In the genomic region with DNA sequence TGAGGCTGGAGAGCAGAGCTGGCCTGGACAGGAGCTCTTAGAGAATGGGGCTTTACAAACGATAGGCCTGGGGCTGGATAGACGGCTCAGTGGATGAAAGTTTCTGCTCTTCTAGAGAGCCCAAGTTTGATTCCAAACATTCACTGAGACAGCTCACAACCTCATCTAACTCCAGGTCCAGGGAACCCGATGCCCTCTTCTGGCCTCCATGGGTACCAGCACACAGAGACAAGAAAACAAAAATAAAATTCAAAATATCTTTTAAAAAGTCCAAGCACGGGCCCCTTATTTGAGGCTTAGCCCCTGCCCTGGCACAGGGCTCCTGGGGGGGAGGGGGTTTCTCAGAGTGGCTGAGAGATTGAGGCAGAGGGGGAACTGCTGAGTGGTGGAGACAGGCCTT, we compare ENCODE assay signal across 37 mouse cellular contexts. TPM values are rescaled to one million over a fixed set of nuclear protein-coding genes. Genes with fewer than 3 reads are reported as not detected.
A peak's percentile ranks its signal among the peaks of the same experiment; 100 is the strongest.
DNase-seq lines count a peak whose midpoint lies in the region; ATAC-seq and TF ChIP-seq lines count a peak whose summit lies in the region.
"Had no signal": no experiment of that assay in that cellular context is flagged by ENCODE, and none has a peak within 500 bp of the region (broad histone marks: within the 10 kb centered on the region; RNA-seq: fewer than 3 reads in every experiment).

No protein-coding gene starts in this region.

- TF ChIP-seq POLR2A in MEL (IDR thresholded peaks at IDR 0.05; ENCODE audit: control insufficient read depth in 1 of 2, insufficient read depth in 1 of 2, low read depth in 1 of 2, low read length in 2 of 2, poor library complexity in 1 of 2), result no peak
- no peak for TF ChIP-seq POLR2A in small intestine, adult 2 months (IDR thresholded peaks at IDR 0.05; ENCODE audit: low read depth, low read length)

- no peaks in the 10 kb centered on the region for H3K9me3 ChIP-seq in hindbrain, postnatal 0 days (ENCODE audit: low read length)
- no peaks in the 10 kb centered on the region for H3K9me3 ChIP-seq in hindbrain, embryonic 16.5 days (ENCODE audit: control insufficient read depth, low read length)
- no peaks in the 10 kb centered on the region for H3K9me3 ChIP-seq in lung, embryonic 14.5 days (ENCODE audit: low read depth, low read length)
- H3K9me3 ChIP-seq in MEL (replicated peaks; ENCODE audit: insufficient read depth, low read length), result no peaks in the 10 kb centered on the region
- H3K9me3 ChIP-seq: limb, embryonic 12.5 days; liver, embryonic 15.5 days; midbrain, embryonic 13.5 days; neural tube, embryonic 15.5 days had no signal

- H3K9ac ChIP-seq in hindbrain, postnatal 0 days (replicated peaks; ENCODE audit: low read length), result no peak overlapping the region
- no peak overlapping the region for H3K9ac ChIP-seq in hindbrain, embryonic 16.5 days (ENCODE audit: low read depth, low read length)
- H3K9ac ChIP-seq in lung, embryonic 14.5 days, result no peak overlapping the region
- H3K9ac ChIP-seq in MEL (ENCODE audit: control insufficient read depth, low read depth, low read length, poor library complexity, severe bottlenecking), result no peak overlapping the region
- H3K9ac ChIP-seq: limb, embryonic 12.5 days; liver, embryonic 15.5 days; midbrain, embryonic 13.5 days; neural tube, embryonic 15.5 days had no signal

- TF ChIP-seq CTCF in hindbrain, postnatal 0 days (IDR thresholded peaks at IDR 0.05; ENCODE audit: low read depth), result peak; percentile 37
- TF ChIP-seq CTCF in lung, embryonic 14.5 days (IDR thresholded peaks at IDR 0.05; ENCODE audit: low read depth), result peak; percentile 26
- TF ChIP-seq CTCF in MEL (IDR thresholded peaks at IDR 0.05 in 2 of 3, conservative IDR thresholded peaks at IDR 0.05 in 1 of 3; ENCODE audit: control insufficient read depth in 1 of 3, insufficient read depth in 1 of 3, low read depth in 2 of 3, low read length in 3 of 3, poor library complexity in 1 of 3, severe bottlenecking in 1 of 3), result peak; percentile 13 to 49 (median 44); a peak in 4 of 6 replicates
- peak; percentile 17; the same call in 1 of the 2 replicates for TF ChIP-seq CTCF in small intestine, adult 2 months (IDR thresholded peaks at IDR 0.05; ENCODE audit: extremely low read depth, insufficient read length, insufficient replicate concordance, low read depth, low read length)

- 80% methylated on average over 4 of the region's 4 CpGs for WGBS in hindbrain, postnatal 0 days
- WGBS in hindbrain, embryonic 16.5 days, result 94% methylated on average over 4 of the region's 4 CpGs
- WGBS in lung, embryonic 14.5 days, result 77% methylated on average over 4 of the region's 4 CpGs
- 90% methylated on average over 4 of the region's 4 CpGs for WGBS in small intestine, adult 2 months

- peaks cover 6% of the 10 kb centered on the region for H3K4me1 ChIP-seq in hindbrain, postnatal 0 days (ENCODE audit: insufficient read depth, low read length)
- H3K4me1 ChIP-seq in hindbrain, embryonic 16.5 days (ENCODE audit: control insufficient read depth, insufficient read depth, low read depth, low read length), result peaks cover 9% of the 10 kb centered on the region
- peaks cover 10% of the 10 kb centered on the region; the same call in 1 of the 2 replicates for H3K4me1 ChIP-seq in lung, embryonic 14.5 days (ENCODE audit: insufficient read depth)
- H3K4me1 ChIP-seq in MEL (ENCODE audit: control insufficient read depth in 1 of 2, insufficient read depth in 2 of 2, low read length in 2 of 2), result peaks cover 0 to 3% of the 10 kb centered on the region in 2 experiments; a peak in 1 of 4 replicates
- peaks cover 12% of the 10 kb centered on the region for H3K4me1 ChIP-seq in small intestine, adult 2 months (ENCODE audit: control insufficient read depth, insufficient read depth, insufficient read length, low read length)

- peaks cover 58% of the 10 kb centered on the region for H3K36me3 ChIP-seq in hindbrain, postnatal 0 days (ENCODE audit: insufficient read depth, low read length)
- H3K36me3 ChIP-seq in hindbrain, embryonic 16.5 days (ENCODE audit: control insufficient read depth, insufficient read depth, low read length), result peaks cover 54% of the 10 kb centered on the region
- peaks cover 76% of the 10 kb centered on the region for H3K36me3 ChIP-seq in lung, embryonic 14.5 days (ENCODE audit: insufficient read depth)
- peaks cover 0 to 8% of the 10 kb centered on the region in 2 experiments; a peak in 2 of 4 replicates for H3K36me3 ChIP-seq in MEL (ENCODE audit: control insufficient read depth in 1 of 2, insufficient read depth in 2 of 2, low read length in 2 of 2)
- peaks cover 69% of the 10 kb centered on the region for H3K36me3 ChIP-seq in small intestine, adult 2 months (ENCODE audit: control insufficient read depth, insufficient read depth, low read length)

- peak; percentile 12 for TF ChIP-seq RAD21 in MEL (IDR thresholded peaks at IDR 0.05; ENCODE audit: low read depth, low read length)

- H3K27ac ChIP-seq in hindbrain, postnatal 0 days, result no peak overlapping the region
- H3K27ac ChIP-seq in hindbrain, embryonic 16.5 days (ENCODE audit: low read depth, low read length), result no peak overlapping the region
- H3K27ac ChIP-seq in lung, embryonic 14.5 days (ENCODE audit: low read depth), result no peak overlapping the region
- H3K27ac ChIP-seq in MEL (ENCODE audit: control insufficient read depth, low read depth, low read length), result no peak overlapping the region
- no peak overlapping the region for H3K27ac ChIP-seq in small intestine, adult 2 months (ENCODE audit: insufficient read depth, low read depth, low read length)
- H3K27ac ChIP-seq: limb, embryonic 12.5 days; liver, embryonic 15.5 days; macrophage; midbrain, embryonic 13.5 days; neural tube, embryonic 15.5 days had no signal

- no peak overlapping the region for H3K4me2 ChIP-seq in hindbrain, postnatal 0 days (ENCODE audit: low read depth, low read length)
- no peak overlapping the region for H3K4me2 ChIP-seq in hindbrain, embryonic 16.5 days (ENCODE audit: low read length)
- no peak overlapping the region for H3K4me2 ChIP-seq in lung, embryonic 14.5 days
- H3K4me2 ChIP-seq: limb, embryonic 12.5 days; liver, embryonic 15.5 days; midbrain, embryonic 13.5 days; neural tube, embryonic 15.5 days had no signal

- no peak for ATAC-seq in hindbrain, postnatal 0 days
- ATAC-seq in hindbrain, embryonic 16.5 days, result no peak
- ATAC-seq in lung, embryonic 14.5 days (ENCODE audit: insufficient read depth), result no peak
- ATAC-seq: forebrain, embryonic 16.5 days; midbrain, embryonic 13.5 days; Patski had no signal

- TF ChIP-seq EP300 in MEL (IDR thresholded peaks at IDR 0.05; ENCODE audit: low read depth in 1 of 2, low read length in 2 of 2), result no peak

- DNase-seq in hindbrain, postnatal 0 days (ENCODE audit: low spot score), result peak; percentile 10
- DNase-seq in lung, embryonic 14.5 days, result no peak
- DNase-seq in lung, adult 18-20 months, result no peak
- DNase-seq in MEL (ENCODE audit: low read depth, low spot score), result no peak
- no peak for DNase-seq in right cerebral cortex, adult 18-20 months
- DNase-seq: adrenal gland, postnatal 14 days; B cell, adult 2 months; cerebellum, adult 8-10 months; cerebellum, postnatal 25 days; gastrocnemius, postnatal 10 days; heart, postnatal 14 days; kidney, adult 18-20 months; kidney, postnatal 4 days; layer of hippocampus, adult 9-11 months; retina, postnatal 1 day; right cerebral cortex, postnatal 25 days; thymus, adult 2 months; thymus, postnatal 36 days had no signal

- no peaks in the 10 kb centered on the region for H3K79me2 ChIP-seq in MEL (ENCODE audit: control insufficient read depth, insufficient read depth, low read length, poor library complexity)

- no peaks in the 10 kb centered on the region for H3K27me3 ChIP-seq in hindbrain, postnatal 0 days (ENCODE audit: insufficient read depth, low read length)
- H3K27me3 ChIP-seq in hindbrain, embryonic 16.5 days (replicated peaks; ENCODE audit: control insufficient read depth, insufficient read depth, low read length), result no peaks in the 10 kb centered on the region
- H3K27me3 ChIP-seq in lung, embryonic 14.5 days (ENCODE audit: insufficient read depth, low read length), result no peaks in the 10 kb centered on the region
- H3K27me3 ChIP-seq in MEL (ENCODE audit: control insufficient read depth in 1 of 2, insufficient read depth in 2 of 2, low read length in 2 of 2), result no peaks in the 10 kb centered on the region
- no peaks in the 10 kb centered on the region for H3K27me3 ChIP-seq in small intestine, adult 2 months (ENCODE audit: control insufficient read depth, insufficient read depth, low read length)
- H3K27me3 ChIP-seq: liver, embryonic 15.5 days; neural tube, embryonic 15.5 days; Patski had no signal

- H3K4me3 ChIP-seq in hindbrain, postnatal 0 days (ENCODE audit: low read length), result no peak overlapping the region
- no peak overlapping the region for H3K4me3 ChIP-seq in hindbrain, embryonic 16.5 days (ENCODE audit: low read length)
- H3K4me3 ChIP-seq in lung, embryonic 14.5 days (ENCODE audit: low read depth, low read length), result no peak overlapping the region
- no peak overlapping the region for H3K4me3 ChIP-seq in MEL (ENCODE audit: control insufficient read depth in 1 of 2, insufficient read depth in 1 of 2, low read depth in 2 of 2, low read length in 2 of 2)
- H3K4me3 ChIP-seq in small intestine, adult 2 months (ENCODE audit: low read depth, low read length), result no peak overlapping the region
- H3K4me3 ChIP-seq: limb, embryonic 12.5 days; liver, embryonic 15.5 days; midbrain, embryonic 13.5 days; neural tube, embryonic 15.5 days had no signal

RNA-seq across cellular contexts. Expression of gene 4930544D05Rik, which starts 4.9 kb away (rescaled TPM):
- total RNA-seq in hindbrain, postnatal 0 days (2014; rRNA removed), result not detected in 2 replicates
- not detected in 2 replicates for polyA plus RNA-seq in hindbrain, postnatal 0 days (2015; fragmentation: Nextera tagmentation; extraction: Ambion mirVana)
- not detected in 2 replicates for polyA plus RNA-seq in hindbrain, embryonic 16.5 days (2015; fragmentation: Nextera tagmentation; extraction: Ambion mirVana)
- polyA plus RNA-seq in lung, embryonic 14.5 days (2014; fragmentation: Nextera tagmentation; extraction: Ambion mirVana), result not detected in 2 replicates
- not detected in 2 replicates for total RNA-seq in MEL (2012; rRNA removed)
- polyA plus RNA-seq in MEL (2012; ENCODE audit: insufficient read depth in 1 of 2, insufficient read length in 2 of 2, low read depth in 1 of 2, low replicate concordance in 2 of 2, missing spikeins in 1 of 2), result under 1 TPM in 1 of 2 experiments, not detected in 1; 0.10 TPM
- polyA plus RNA-seq in small intestine, adult 2 months (2012; rRNA removed), result not detected in 2 replicates
- total RNA-seq: adrenal gland, postnatal 14 days; gastrocnemius, postnatal 10 days; heart, postnatal 14 days; left cerebral cortex, postnatal 25 days; liver, adult 2 months; megakaryocyte-erythroid progenitor cell, adult 5-6 weeks had no signal
- polyA plus RNA-seq: embryonic facial prominence, embryonic 11.5 days; forebrain, embryonic 16.5 days; heart, embryonic 14.5 days; hindbrain, embryonic 11.5 days; kidney, embryonic 16.5 days; limb, embryonic 12.5 days; liver, adult 2 months; liver, embryonic 15.5 days; lung, embryonic 16.5 days; macrophage; midbrain, embryonic 13.5 days; neural tube, embryonic 15.5 days; Patski; spleen, adult 2 months had no signal

RNA-seq across cellular contexts. Expression of gene Chrne, which starts 8.3 kb away (rescaled TPM):
- 4.5 TPM in 1 of 2 replicates, not detected in the other for total RNA-seq in hindbrain, postnatal 0 days (2014; rRNA removed)
- polyA plus RNA-seq in hindbrain, postnatal 0 days (2015; fragmentation: Nextera tagmentation; extraction: Ambion mirVana), result 0.42 and 0.59 TPM in 2 replicates
- not detected in 2 replicates for polyA plus RNA-seq in hindbrain, embryonic 16.5 days (2015; fragmentation: Nextera tagmentation; extraction: Ambion mirVana)
- polyA plus RNA-seq in lung, embryonic 14.5 days (2014; fragmentation: Nextera tagmentation; extraction: Ambion mirVana), result not detected in 2 replicates
- 0.54 TPM in 1 of 2 replicates, not detected in the other for total RNA-seq in MEL (2012; rRNA removed)
- polyA plus RNA-seq in MEL (2012; ENCODE audit: insufficient read depth in 1 of 2, insufficient read length in 2 of 2, low read depth in 1 of 2, low replicate concordance in 2 of 2, missing spikeins in 1 of 2), result under 1 TPM in 1 of 2 experiments, not detected in 1; 0.33 TPM
- polyA plus RNA-seq in small intestine, adult 2 months (2012; rRNA removed), result 0.06 TPM in 1 of 2 replicates, not detected in the other
- total RNA-seq: adrenal gland, postnatal 14 days; ES-E14; heart, postnatal 14 days; left cerebral cortex, postnatal 25 days had no signal
- polyA plus RNA-seq: embryonic facial prominence, embryonic 11.5 days; heart, embryonic 14.5 days; hindbrain, embryonic 11.5 days; limb, embryonic 12.5 days; liver, embryonic 15.5 days; macrophage; midbrain, embryonic 13.5 days; Patski had no signal

RNA-seq across cellular contexts. Expression of gene Gp1ba, which starts 28.2 kb away (rescaled TPM):
- not detected in 2 replicates for total RNA-seq in hindbrain, postnatal 0 days (2014; rRNA removed)
- polyA plus RNA-seq in hindbrain, postnatal 0 days (2015; fragmentation: Nextera tagmentation; extraction: Ambion mirVana), result 0.24 and 0.42 TPM in 2 replicates
- 0.19 and 0.29 TPM in 2 replicates for polyA plus RNA-seq in hindbrain, embryonic 16.5 days (2015; fragmentation: Nextera tagmentation; extraction: Ambion mirVana)
- 0.81 and 1.1 TPM in 2 replicates for polyA plus RNA-seq in lung, embryonic 14.5 days (2014; fragmentation: Nextera tagmentation; extraction: Ambion mirVana)
- 0.98 and 1.6 TPM in 2 replicates for total RNA-seq in MEL (2012; rRNA removed)
- polyA plus RNA-seq in MEL (2012; ENCODE audit: insufficient read depth in 1 of 2, insufficient read length in 2 of 2, low read depth in 1 of 2, low replicate concordance in 2 of 2, missing spikeins in 1 of 2), result 1 to 10 TPM in 1 of 2 experiments, not detected in 1; 5.0 TPM
- 0.04 and 0.22 TPM in 2 replicates for polyA plus RNA-seq in small intestine, adult 2 months (2012; rRNA removed)
- total RNA-seq: left cerebral cortex, postnatal 25 days; liver, adult 2 months had no signal

RNA-seq across cellular contexts. Expression of gene Rnf167, which starts 36.3 kb away (rescaled TPM):
- total RNA-seq in hindbrain, postnatal 0 days (2014; rRNA removed), result 70.2 and 87.3 TPM in 2 replicates
- 100 and 105 TPM in 2 replicates for polyA plus RNA-seq in hindbrain, postnatal 0 days (2015; fragmentation: Nextera tagmentation; extraction: Ambion mirVana)
- polyA plus RNA-seq in hindbrain, embryonic 16.5 days (2015; fragmentation: Nextera tagmentation; extraction: Ambion mirVana), result 105 and 110 TPM in 2 replicates
- polyA plus RNA-seq in lung, embryonic 14.5 days (2014; fragmentation: Nextera tagmentation; extraction: Ambion mirVana), result 97.0 and 98.8 TPM in 2 replicates
- 30.4 and 31.4 TPM in 2 replicates for total RNA-seq in MEL (2012; rRNA removed)
- 10 to 100 TPM in 1 of 2 experiments, not detected in 1; 44.4 TPM for polyA plus RNA-seq in MEL (2012; ENCODE audit: insufficient read depth in 1 of 2, insufficient read length in 2 of 2, low read depth in 1 of 2, low replicate concordance in 2 of 2, missing spikeins in 1 of 2)
- polyA plus RNA-seq in small intestine, adult 2 months (2012; rRNA removed), result 43.0 and 114 TPM in 2 replicates

RNA-seq across cellular contexts. Expression of gene Slc25a11, which starts 36.5 kb away (rescaled TPM):
- total RNA-seq in hindbrain, postnatal 0 days (2014; rRNA removed), result 154 and 160 TPM in 2 replicates
- 168 and 171 TPM in 2 replicates for polyA plus RNA-seq in hindbrain, postnatal 0 days (2015; fragmentation: Nextera tagmentation; extraction: Ambion mirVana)
- polyA plus RNA-seq in hindbrain, embryonic 16.5 days (2015; fragmentation: Nextera tagmentation; extraction: Ambion mirVana), result 185 and 191 TPM in 2 replicates
- 128 and 133 TPM in 2 replicates for polyA plus RNA-seq in lung, embryonic 14.5 days (2014; fragmentation: Nextera tagmentation; extraction: Ambion mirVana)
- 96.3 and 104 TPM in 2 replicates for total RNA-seq in MEL (2012; rRNA removed)
- polyA plus RNA-seq in MEL (2012; ENCODE audit: insufficient read depth in 1 of 2, insufficient read length in 2 of 2, low read depth in 1 of 2, low replicate concordance in 2 of 2, missing spikeins in 1 of 2), result 100 to 1,000 TPM; 114 to 145 TPM
- 109 and 147 TPM in 2 replicates for polyA plus RNA-seq in small intestine, adult 2 months (2012; rRNA removed)
